Mouse (Mus musculus) megakaryocyte, embryonic 14.5 days (primary cell): Measurements from ENCODE around the gene Sectm1b.

Source experiments
- FLI1 ChIP-seq: IDR thresholded peaks from 2 replicates; pipeline ENCODE4 v1.6.1; 2012; ENCODE audit warnings: low read length, inconsistent platforms, mixed read lengths
- GATA1 ChIP-seq: IDR thresholded peaks from 3 replicates; pipeline ENCODE4 v1.6.1; 2012; ENCODE audit warnings: mixed read lengths, low read length, inconsistent platforms, borderline replicate concordance

GRCm38 (mm10) chr11:121080330-121080729, 17.0 kb upstream of the Sectm1b start:
- TF ChIP-seq FLI1: no peak
- TF ChIP-seq GATA1: no peak
